Mouse (Mus musculus): ENCODE measurements around the gene Eya2.

- TF ChIP-seq CTCF (IDR thresholded peaks at IDR 0.05; ENCODE audit: low read depth, low read length) (peak; percentile 24; the same call in 1 of the 2 replicates), GATA2 (IDR thresholded peaks at IDR 0.05; ENCODE audit: borderline replicate concordance, low read depth, low read length) (no peak), TAL1 (conservative IDR thresholded peaks at IDR 0.05; ENCODE audit: low read depth, low read length) (no peak)
These were observed 121.9 kb downstream of the Eya2 start for GRCm38 (mm10) chr2:165716688-165717087.

All from G1E (cell line).